Mouse (Mus musculus) kidney, embryonic 16.5 days (tissue): Measurements from ENCODE around the gene Paxip1. TPM values are rescaled to one million over a fixed set of nuclear protein-coding genes. Genes with fewer than 3 reads are reported as not detected.

Experiments used
- ATAC-seq: fragments of 200-750 bp; cut with Nextera tagmentation; 2 replicates; pipeline ENCODE4 v1.8.0; 2017; ENCODE audit warnings: moderate TSS enrichment; ENCODE audit not compliant: low FRiP score, low TSS enrichment
- H3K27ac ChIP-seq: fragments of 300-500 bp; sonication (generic); 2 replicates; pipeline ENCODE4 v1.5.1; 2014; ENCODE audit warnings: low read length
- H3K27me3 ChIP-seq: fragments of 300-500 bp; sonication (generic); 2 replicates; pipeline ENCODE4 v1.6.1; 2014; ENCODE audit warnings: low read length, control low read depth, mixed read lengths; ENCODE audit not compliant: insufficient read depth
- H3K36me3 ChIP-seq: fragments of 300-500 bp; sonication (generic); 2 replicates; pipeline ENCODE4 v1.6.1; 2014; ENCODE audit warnings: low read length, control low read depth, mixed read lengths; ENCODE audit not compliant: insufficient read depth
- H3K4me1 ChIP-seq: fragments of 300-500 bp; sonication (generic); 2 replicates; pipeline ENCODE4 v1.6.1; 2014; ENCODE audit warnings: low read length, control low read depth, mixed read lengths; ENCODE audit not compliant: insufficient read depth
- H3K4me2 ChIP-seq: fragments of 300-500 bp; sonication (generic); replicated peaks from 2 replicates; pipeline ENCODE4 v1.6.1; 2014; ENCODE audit warnings: low read depth, low read length
- H3K4me3 ChIP-seq: fragments of 300-500 bp; sonication (generic); 2 replicates; pipeline ENCODE4 v1.5.1; 2014; ENCODE audit warnings: mild to moderate bottlenecking, low read length
- H3K9ac ChIP-seq: fragments of 300-500 bp; sonication (generic); replicated peaks from 2 replicates; pipeline ENCODE4 v1.6.1; 2014; ENCODE audit warnings: low read length
- H3K9me3 ChIP-seq: fragments of 300-500 bp; sonication (generic); 2 replicates; pipeline ENCODE4 v1.6.1; 2016; ENCODE audit warnings: low read length, control low read depth
- WGBS: fragments of 180-500 bp; shearing (Covaris S2); extraction: QIAGEN DNeasy Blood & Tissue Kit; methylation state at CpG from one replicate; pipeline ENCODE4 v1.1.7; 2014; 5-methylcytosine and 5-hydroxymethylcytosine counted together
- polyA plus RNA-seq: library from polyadenylated mRNA; unstranded; fragments of >200 nt; fragmentation: Nextera tagmentation; extraction: Ambion mirVana; gene quantifications from 2 replicates; pipeline ENCODE4 v1.2.1, GENCODE M21; 2015

Paxip1 gene
- polyA plus RNA-seq, 1 experiment from 2014 or later = 38.8 TPM

GRCm38 (mm10) chr5:27792173-27792470, 631 bp upstream of the Paxip1 start:
- ATAC-seq = no peak
- H3K9me3 ChIP-seq = no peaks in the 10 kb centered on the region
- H3K4me1 ChIP-seq = peaks cover 21% of the 10 kb centered on the region
- H3K4me3 ChIP-seq = peak overlapping the region; percentile 66
- H3K9ac ChIP-seq = peak overlapping the region; percentile 77
- H3K27me3 ChIP-seq = no peaks in the 10 kb centered on the region
- 21% methylated on average over 8 of the region's 8 CpGs for WGBS
- H3K27ac ChIP-seq = peak overlapping the region; percentile 91
- peak overlapping the region; percentile 64 for H3K4me2 ChIP-seq
- H3K36me3 ChIP-seq = peaks cover 17% of the 10 kb centered on the region

DNA sequence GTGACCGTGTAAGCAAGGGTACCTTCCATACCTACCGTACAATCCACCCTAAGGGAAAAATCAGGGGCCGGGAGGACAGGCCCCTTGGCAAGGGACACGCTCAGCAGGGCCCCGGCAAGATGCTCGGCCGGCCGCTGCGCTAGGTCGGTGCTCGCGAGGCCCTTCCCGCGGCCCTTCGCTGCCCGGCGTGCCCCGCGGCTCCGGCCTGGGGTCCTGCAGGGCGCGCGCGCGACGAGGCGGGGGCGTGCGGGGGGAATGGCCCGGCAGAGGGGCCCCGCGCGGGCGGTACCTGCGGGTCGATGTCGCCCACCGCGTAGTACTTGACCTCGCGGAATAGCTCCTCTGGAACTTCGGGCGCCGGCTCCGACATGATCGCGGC, 592 bp downstream of the Paxip1 start:
- Histone ChIP-seq H3K4me1 (peaks cover 21% of the 10 kb centered on the region), H3K9ac (peak overlapping the region; percentile 73), H3K4me2 (peak overlapping the region; percentile 64), H3K36me3 (peaks cover 29% of the 10 kb centered on the region), H3K9me3 (no peaks in the 10 kb centered on the region), H3K27me3 (no peaks in the 10 kb centered on the region), H3K27ac (peak overlapping the region; percentile 91), H3K4me3 (peak overlapping the region; percentile 66)
- under 1% methylated on average over 40 of the region's 47 CpGs for WGBS
- peak; percentile 87 for ATAC-seq

- Histone ChIP-seq H3K4me2 (peak overlapping the region; percentile 64), H3K4me3 (peak overlapping the region; percentile 66), H3K9me3 (no peaks in the 10 kb centered on the region), H3K27ac (peak overlapping the region; percentile 91; the same call in 1 of the 2 replicates), H3K27me3 (no peaks in the 10 kb centered on the region), H3K36me3 (peaks cover 34% of the 10 kb centered on the region), H3K9ac (peak overlapping the region; percentile 73), H3K4me1 (peaks cover 21% of the 10 kb centered on the region)
- 21% methylated on average over 21 of the region's 21 CpGs for WGBS
- ATAC-seq = no peak
These were observed 1.2 kb downstream of the Paxip1 start for GRCm38 (mm10) chr5:27790086-27790909.

DNA sequence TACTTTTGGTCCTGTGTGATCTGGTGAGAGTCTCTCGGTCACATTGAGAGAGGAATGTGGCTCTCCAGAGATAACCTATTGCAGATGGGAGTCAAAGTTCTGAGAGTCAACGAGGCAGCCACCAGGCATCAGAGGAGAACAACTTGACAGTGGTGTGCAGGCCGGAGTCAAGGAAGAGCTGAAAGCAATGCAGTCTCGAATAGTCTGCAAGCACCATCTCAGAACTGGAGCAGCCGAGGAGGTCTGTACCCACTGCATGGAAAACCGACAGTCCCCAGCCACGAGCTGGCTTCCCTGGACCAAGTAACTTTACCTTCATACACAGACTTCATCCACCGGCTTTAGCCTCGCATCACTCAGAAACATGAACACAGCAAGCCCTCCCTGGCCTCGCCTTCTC, 1.9 kb downstream of the Paxip1 start:
- peak overlapping the region; percentile 66 for H3K4me3 ChIP-seq
- no peaks in the 10 kb centered on the region for H3K27me3 ChIP-seq
- 73% methylated on average over 10 of the region's 10 CpGs for WGBS
- H3K9ac ChIP-seq = peak overlapping the region; percentile 73
- H3K4me2 ChIP-seq = peak overlapping the region; percentile 64
- no peak overlapping the region for H3K27ac ChIP-seq
- H3K4me1 ChIP-seq = peaks cover 21% of the 10 kb centered on the region
- ATAC-seq = no peak
- H3K9me3 ChIP-seq = no peaks in the 10 kb centered on the region
- H3K36me3 ChIP-seq = peaks cover 40% of the 10 kb centered on the region

DNA sequence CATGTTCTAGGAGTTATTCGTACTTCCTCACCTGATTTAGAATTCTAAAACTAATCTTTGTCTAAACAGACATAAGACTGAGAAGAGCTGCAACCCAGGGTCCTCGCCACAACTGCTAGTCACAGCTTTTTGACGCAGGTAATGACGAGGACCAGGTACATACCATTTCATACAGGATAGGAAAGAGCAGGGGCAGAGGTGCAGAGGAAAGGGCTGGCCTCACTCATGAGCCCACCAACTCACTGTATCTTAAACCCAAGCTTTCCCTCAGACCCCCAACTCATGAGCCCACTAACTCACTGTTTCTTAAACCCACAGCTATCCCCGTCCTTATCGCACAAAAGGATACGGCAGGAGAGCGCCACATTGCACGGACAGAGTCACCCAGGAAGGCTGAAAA, 8.1 kb downstream of the Paxip1 start:
- peaks cover 73% of the 10 kb centered on the region for H3K36me3 ChIP-seq

GRCm38 (mm10) chr5:27767948-27768347, 23.5 kb downstream of the Paxip1 start:
- 92% methylated on average over 5 of the region's 5 CpGs for WGBS

More for the DNA sequence above, 8.1 kb downstream of the Paxip1 start:
- ATAC-seq = no peak
- WGBS = 93% methylated on average over 9 of the region's 9 CpGs
- H3K9ac ChIP-seq = no peak overlapping the region
- no peak overlapping the region for H3K4me3 ChIP-seq
- no peaks in the 10 kb centered on the region for H3K4me1 ChIP-seq
- H3K27ac ChIP-seq = no peak overlapping the region
- no peaks in the 10 kb centered on the region for H3K27me3 ChIP-seq
- H3K9me3 ChIP-seq = no peaks in the 10 kb centered on the region
- H3K4me2 ChIP-seq = no peak overlapping the region

DNA sequence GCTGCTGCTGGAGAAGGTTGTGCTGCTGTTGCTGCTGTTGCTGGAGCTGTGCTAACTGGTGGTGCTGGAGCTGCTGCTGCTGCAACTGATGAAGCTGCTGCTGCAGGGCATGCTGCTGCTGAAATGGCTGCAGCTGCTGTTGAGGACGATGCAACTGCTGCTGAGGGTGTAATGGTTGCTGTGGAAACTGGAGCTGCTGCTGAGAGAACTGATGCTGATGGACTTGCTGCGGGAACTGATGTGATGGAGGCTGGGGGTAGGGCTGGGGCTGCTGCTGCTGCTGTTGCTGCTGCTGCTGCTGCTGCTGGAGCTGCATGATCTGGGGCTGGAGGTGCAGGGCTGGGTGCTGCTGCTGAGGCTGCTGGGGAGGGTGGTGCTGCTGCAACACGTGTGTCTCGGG, 25.7 kb downstream of the Paxip1 start:
- no peak for ATAC-seq

More at GRCm38 (mm10) chr5:27767948-27768347, 23.5 kb downstream of the Paxip1 start:
- H3K4me1 ChIP-seq = no peaks in the 10 kb centered on the region
- H3K9ac ChIP-seq = no peak overlapping the region
- no peaks in the 10 kb centered on the region for H3K9me3 ChIP-seq
- ATAC-seq = no peak
- no peak overlapping the region for H3K4me2 ChIP-seq
- H3K27me3 ChIP-seq = no peaks in the 10 kb centered on the region
- H3K27ac ChIP-seq = no peak overlapping the region
- H3K4me3 ChIP-seq = no peak overlapping the region
- peaks cover 84% of the 10 kb centered on the region for H3K36me3 ChIP-seq

GRCm38 (mm10) chr5:27744944-27745343, 46.5 kb downstream of the Paxip1 start:
- Histone ChIP-seq H3K27me3 (no peaks in the 10 kb centered on the region), H3K4me1 (no peaks in the 10 kb centered on the region), H3K36me3 (peaks cover 56% of the 10 kb centered on the region), H3K9ac (no peak overlapping the region), H3K4me2 (no peak overlapping the region), H3K9me3 (no peaks in the 10 kb centered on the region), H3K4me3 (no peak overlapping the region), H3K27ac (no peak overlapping the region)
- 96% methylated on average over 1 of the region's 1 CpGs for WGBS
- ATAC-seq = no peak

More for the DNA sequence above, 25.7 kb downstream of the Paxip1 start:
- Histone ChIP-seq H3K4me2 (no peak overlapping the region), H3K27me3 (no peaks in the 10 kb centered on the region), H3K36me3 (peaks cover 83% of the 10 kb centered on the region), H3K4me3 (no peak overlapping the region), H3K9me3 (no peaks in the 10 kb centered on the region), H3K9ac (no peak overlapping the region), H3K27ac (no peak overlapping the region), H3K4me1 (no peaks in the 10 kb centered on the region)
- 85% methylated on average over 4 of the region's 4 CpGs for WGBS

- Histone ChIP-seq H3K4me1 (no peaks in the 10 kb centered on the region), H3K27ac (no peak overlapping the region), H3K4me2 (no peak overlapping the region), H3K9me3 (no peaks in the 10 kb centered on the region; the same call in 1 of the 2 replicates), H3K27me3 (no peaks in the 10 kb centered on the region), H3K36me3 (peaks cover 28% of the 10 kb centered on the region), H3K9ac (no peak overlapping the region), H3K4me3 (no peak overlapping the region)
- ATAC-seq = no peak
- 83% methylated on average over 6 of the region's 6 CpGs for WGBS
These were observed 52.3 kb downstream of the Paxip1 start for GRCm38 (mm10) chr5:27739216-27739615.

- ATAC-seq = peak; percentile 88
- no peaks in the 10 kb centered on the region for H3K4me1 ChIP-seq
- no peak overlapping the region for H3K4me2 ChIP-seq
- H3K9ac ChIP-seq = no peak overlapping the region
- no peaks in the 10 kb centered on the region; the same call in 1 of the 2 replicates for H3K9me3 ChIP-seq
- no peak overlapping the region for H3K27ac ChIP-seq
- H3K36me3 ChIP-seq = peaks cover 10% of the 10 kb centered on the region
- 6% methylated on average over 3 of the region's 3 CpGs for WGBS
- H3K27me3 ChIP-seq = no peaks in the 10 kb centered on the region
- H3K4me3 ChIP-seq = no peak overlapping the region
These were observed 54.3 kb downstream of the Paxip1 start for GRCm38 (mm10) chr5:27737168-27737567.
